Mouse (Mus musculus) hindbrain, embryonic 13.5 days (tissue): ENCODE data around the gene Birc2. TPM values are rescaled to one million over a fixed set of nuclear protein-coding genes. Genes with fewer than 3 reads are reported as not detected.
"Not testable (repeated sequence)": the region's sequence is repeated elsewhere in the genome, so short reads cannot be mapped to it uniquely, and the experiment has no call there.

Experiments
- ATAC-seq: fragments of 200-750 bp; cut with Nextera tagmentation; 2 replicates; pipeline ENCODE4 v1.8.0; 2017; ENCODE audit warnings: moderate TSS enrichment; ENCODE audit not compliant: low FRiP score
- H3K27ac ChIP-seq: fragments of 300-500 bp; sonication (generic); 2 replicates; pipeline ENCODE4 v1.5.1; 2015; ENCODE audit warnings: inconsistent platforms, mild to moderate bottlenecking, moderate library complexity
- H3K27me3 ChIP-seq: fragments of 300-500 bp; sonication (generic); 2 replicates; pipeline ENCODE4 v1.6.1; 2015; ENCODE audit warnings: mild to moderate bottlenecking, inconsistent platforms
- H3K36me3 ChIP-seq: fragments of 300-500 bp; sonication (generic); 2 replicates; pipeline ENCODE4 v1.6.1; 2015; ENCODE audit warnings: mild to moderate bottlenecking, inconsistent platforms
- H3K4me1 ChIP-seq: fragments of 300-500 bp; sonication (generic); replicated peaks from 2 replicates; pipeline ENCODE4 v1.6.1; 2015; ENCODE audit warnings: inconsistent platforms
- H3K4me2 ChIP-seq: fragments of 300-500 bp; sonication (generic); 2 replicates; pipeline ENCODE4 v1.6.1; 2015; ENCODE audit warnings: inconsistent platforms, mild to moderate bottlenecking, moderate library complexity
- H3K4me3 ChIP-seq: fragments of 300-500 bp; sonication (generic); 2 replicates; pipeline ENCODE4 v1.5.1; 2015; ENCODE audit warnings: mild to moderate bottlenecking, inconsistent platforms
- H3K9ac ChIP-seq: fragments of 300-500 bp; sonication (generic); 2 replicates; pipeline ENCODE4 v1.6.1; 2015; ENCODE audit warnings: mild to moderate bottlenecking, inconsistent platforms
- H3K9me3 ChIP-seq: fragments of 300-500 bp; sonication (generic); 2 replicates; pipeline ENCODE4 v1.6.1; 2016; ENCODE audit warnings: inconsistent platforms
- whole genome bisulfite sequencing: fragments of 180-500 bp; shearing (Covaris S2); methylation state at CpG from one replicate; pipeline ENCODE4 v1.1.7; 2015; 5-methylcytosine and 5-hydroxymethylcytosine counted together
- polyA plus RNA-seq: library from polyadenylated mRNA; unstranded; fragments of >200 nt; fragmentation: Nextera tagmentation; extraction: Ambion mirVana; gene quantifications from 2 replicates; pipeline ENCODE4 v1.2.1, GENCODE M21; 2015

Gene Birc2
- polyA plus RNA-seq, 1 experiment from 2014 or later, result 47.2 TPM

DNA sequence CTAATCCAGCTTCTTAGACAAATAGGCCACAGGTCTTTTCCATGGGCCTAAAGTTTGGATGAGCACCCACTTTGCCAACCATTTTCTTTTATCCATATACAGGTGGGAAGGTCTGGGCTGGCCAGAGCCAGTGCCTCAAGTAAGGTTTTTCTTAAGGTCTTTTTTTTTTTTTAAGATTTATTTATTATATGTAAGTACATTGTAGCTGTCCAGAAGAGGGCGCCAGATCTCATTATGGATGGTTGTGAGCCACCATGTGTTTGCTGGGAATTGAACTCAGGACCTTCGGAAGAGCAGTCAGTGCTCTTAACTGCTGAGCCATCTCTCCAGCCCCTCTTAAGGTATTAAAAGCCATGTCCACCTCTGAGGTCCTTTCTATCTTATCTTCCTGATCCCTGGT, 30.1 kb upstream of the Birc2 start:
- H3K27ac ChIP-seq, H3K4me1 ChIP-seq, H3K9ac ChIP-seq, H3K4me2 ChIP-seq, H3K36me3 ChIP-seq, H3K9me3 ChIP-seq, H3K4me3 ChIP-seq, H3K27me3 ChIP-seq, ATAC-seq: not testable (repeated sequence)
- 88% methylated on average over 2 of the region's 2 CpGs for WGBS

DNA sequence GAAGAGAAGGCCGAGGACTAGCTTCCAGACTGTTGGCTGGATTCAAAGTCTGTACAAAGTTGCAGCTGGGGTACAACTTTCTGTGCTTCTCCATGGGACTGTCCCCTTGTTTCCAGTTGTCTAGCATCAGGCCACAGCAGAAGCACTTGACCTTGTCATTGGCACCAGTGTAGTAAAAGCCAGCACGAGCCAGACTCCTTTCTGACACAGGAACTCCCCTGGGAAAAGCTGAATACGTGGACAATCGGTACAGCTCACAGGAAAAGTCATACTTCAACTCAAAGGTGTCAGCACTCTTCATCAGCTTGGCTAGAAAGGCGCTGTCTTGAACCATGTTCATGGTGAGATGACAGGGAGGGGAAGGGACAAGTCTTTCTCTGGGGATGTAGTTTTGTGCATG, 24.1 kb upstream of the Birc2 start:
- Histone ChIP-seq H3K9me3 (no peaks in the 10 kb centered on the region), H3K4me2 (no peak overlapping the region), H3K27me3 (no peaks in the 10 kb centered on the region), H3K27ac (no peak overlapping the region), H3K36me3 (no peaks in the 10 kb centered on the region), H3K9ac (no peak overlapping the region), H3K4me3 (no peak overlapping the region), H3K4me1 (no peaks in the 10 kb centered on the region)
- WGBS, result 84% methylated on average over 5 of the region's 5 CpGs
- ATAC-seq, result no peak

DNA sequence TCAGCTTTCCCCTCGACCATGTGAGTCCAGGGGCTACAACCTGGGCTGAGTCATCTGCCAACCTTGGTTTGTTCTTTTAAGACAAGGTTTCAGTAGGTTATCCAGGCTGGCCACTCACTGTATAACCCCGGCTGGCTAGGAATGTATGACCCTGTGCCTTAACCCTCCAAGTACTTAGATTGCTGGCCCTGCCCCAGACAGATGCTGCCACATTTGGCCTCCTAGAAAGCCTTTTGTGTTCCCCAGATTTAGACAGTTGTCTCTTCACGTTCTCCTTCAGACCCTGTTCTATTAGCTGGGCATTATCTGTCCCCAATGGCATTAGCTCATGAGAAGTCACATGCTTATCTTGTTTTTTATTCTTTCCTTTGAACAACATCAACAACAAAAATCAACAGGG, 19.0 kb upstream of the Birc2 start:
- Histone ChIP-seq H3K9ac (no peak overlapping the region), H3K27ac (no peak overlapping the region), H3K4me1 (no peaks in the 10 kb centered on the region), H3K4me2 (no peak overlapping the region), H3K4me3 (no peak overlapping the region), H3K27me3 (no peaks in the 10 kb centered on the region), H3K9me3 (no peaks in the 10 kb centered on the region), H3K36me3 (no peaks in the 10 kb centered on the region)
- ATAC-seq, result no peak
- WGBS, result 69% methylated on average over 3 of the region's 3 CpGs

DNA sequence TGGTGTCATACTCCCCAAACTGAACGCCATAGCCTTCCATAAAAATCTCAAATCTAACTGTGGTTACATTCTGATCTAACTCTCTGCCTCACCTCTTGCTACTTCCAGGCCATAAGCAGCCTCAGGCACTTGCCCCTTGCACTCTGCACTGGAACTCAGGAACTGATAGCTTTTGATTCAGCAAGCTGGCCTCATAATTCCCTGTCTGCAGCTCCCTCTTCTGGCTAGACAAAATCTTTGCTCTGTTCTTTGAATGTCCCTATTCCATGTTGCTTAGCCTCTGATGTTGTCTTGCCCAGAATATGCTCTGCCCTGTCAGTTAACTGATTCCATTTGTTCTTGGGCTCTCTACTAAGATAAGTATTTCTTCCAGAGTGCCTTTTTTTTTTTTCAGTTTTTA, 18.5 kb upstream of the Birc2 start:
- H3K4me1 ChIP-seq, result no peaks in the 10 kb centered on the region
- no peaks in the 10 kb centered on the region for H3K27me3 ChIP-seq
- H3K4me3 ChIP-seq, result no peak overlapping the region
- no peak overlapping the region for H3K4me2 ChIP-seq
- no peaks in the 10 kb centered on the region for H3K36me3 ChIP-seq
- no peaks in the 10 kb centered on the region for H3K9me3 ChIP-seq
- WGBS, result 64% methylated on average over 1 of the region's 1 CpGs
- H3K9ac ChIP-seq, result no peak overlapping the region; the same call in 1 of the 2 replicates
- no peak overlapping the region for H3K27ac ChIP-seq
- no peak for ATAC-seq

DNA sequence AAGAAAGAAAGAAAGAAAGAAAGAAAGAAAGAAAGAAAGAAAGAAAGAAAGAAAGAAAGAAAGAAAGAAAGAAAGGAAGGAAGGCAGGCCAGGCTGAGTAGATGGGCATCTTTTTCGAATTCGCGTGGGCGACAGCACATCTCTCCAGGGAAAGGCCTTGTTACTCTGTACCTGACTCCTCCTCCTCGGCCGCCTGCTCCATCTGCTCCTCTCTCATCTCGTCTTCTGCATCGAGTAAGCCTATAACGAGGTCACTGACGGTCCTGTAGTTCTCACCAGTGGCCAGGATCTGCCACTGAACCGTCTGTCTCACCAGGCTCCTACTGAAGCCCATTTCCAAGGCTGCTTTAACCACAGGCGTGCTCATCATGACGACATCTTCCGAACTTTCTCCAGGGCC, 17.3 kb upstream of the Birc2 start:
- H3K36me3 ChIP-seq, H3K4me2 ChIP-seq, H3K4me3 ChIP-seq, H3K27ac ChIP-seq, H3K27me3 ChIP-seq, H3K4me1 ChIP-seq, ATAC-seq, H3K9me3 ChIP-seq, H3K9ac ChIP-seq: not testable (repeated sequence)
- WGBS, result 75% methylated on average over 14 of the region's 14 CpGs

DNA sequence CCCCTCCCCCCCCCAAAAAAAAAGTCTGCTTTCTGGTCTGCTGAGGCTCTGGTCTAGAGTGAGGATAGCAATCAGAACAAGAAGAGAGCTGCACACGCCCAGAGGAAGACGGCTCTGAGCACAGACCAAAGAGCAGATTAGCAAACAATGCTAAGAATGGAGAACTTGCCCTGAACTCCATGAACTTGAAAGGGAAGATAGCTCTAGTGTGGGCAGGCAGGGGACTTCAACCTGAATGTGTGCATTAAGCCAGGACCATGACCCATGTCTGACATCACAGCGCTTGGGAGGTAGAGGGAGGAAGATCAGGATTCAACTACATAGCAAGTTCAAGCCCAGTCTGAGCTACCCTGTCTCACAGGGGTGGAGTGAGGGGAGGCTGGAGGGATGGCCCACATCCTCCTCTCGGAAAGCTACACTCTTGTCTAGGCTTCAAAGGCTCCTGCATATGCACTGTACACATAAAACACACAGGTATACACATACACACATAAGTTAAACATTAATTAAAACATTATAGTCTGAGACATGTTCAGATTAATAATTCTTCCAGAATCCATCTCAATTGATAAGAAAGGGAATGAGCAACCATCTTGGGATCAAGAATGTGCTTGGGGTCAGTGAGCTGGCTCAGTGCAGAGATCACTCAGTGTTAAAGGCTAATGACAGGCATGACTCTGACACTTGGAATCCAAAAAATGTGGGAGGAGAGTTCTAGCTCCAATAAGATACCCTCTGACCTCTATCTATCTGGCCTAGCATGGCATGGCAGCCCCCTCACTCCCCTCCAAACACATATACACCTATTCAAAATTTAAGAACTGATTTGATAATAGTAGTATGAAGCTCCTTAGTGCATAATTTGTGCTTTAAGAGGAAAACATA, 15.7 kb upstream of the Birc2 start:
- H3K27ac ChIP-seq, result no peak overlapping the region
- H3K4me2 ChIP-seq, result no peak overlapping the region
- no peak overlapping the region for H3K4me3 ChIP-seq
- H3K9me3 ChIP-seq, result no peaks in the 10 kb centered on the region
- no peaks in the 10 kb centered on the region for H3K4me1 ChIP-seq
- H3K9ac ChIP-seq, result no peak overlapping the region
- H3K36me3 ChIP-seq, result no peaks in the 10 kb centered on the region
- 82% methylated on average over 4 of the region's 4 CpGs for whole genome bisulfite sequencing
- no peaks in the 10 kb centered on the region for H3K27me3 ChIP-seq
- 0 out of 2 replicates have a peak, but pooled peaks have one; percentile 5 for ATAC-seq

DNA sequence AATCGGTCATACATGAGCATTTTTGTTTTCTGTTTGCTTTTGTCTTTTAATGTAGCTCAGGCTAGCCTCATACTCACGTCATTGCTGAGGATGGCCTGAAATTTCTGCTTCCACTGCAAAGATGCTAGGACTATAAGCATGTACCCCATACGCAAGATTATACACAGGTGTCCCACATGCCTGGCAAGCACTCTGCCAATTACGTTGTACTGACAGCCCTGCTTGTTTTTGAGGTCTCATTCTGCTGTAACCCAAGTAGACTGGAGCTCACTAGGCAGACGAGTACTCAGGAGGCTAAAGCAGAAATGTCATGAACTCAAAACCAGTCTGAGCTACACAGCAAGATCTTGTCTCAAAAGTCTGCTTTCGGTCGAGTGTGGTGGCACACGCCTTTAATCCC, 15.0 kb upstream of the Birc2 start:
- Histone ChIP-seq H3K4me1 (no peaks in the 10 kb centered on the region), H3K4me3 (no peak overlapping the region), H3K4me2 (no peak overlapping the region), H3K9me3 (no peaks in the 10 kb centered on the region), H3K36me3 (no peaks in the 10 kb centered on the region), H3K27ac (no peak overlapping the region), H3K27me3 (no peaks in the 10 kb centered on the region), H3K9ac (no peak overlapping the region)
- 89% methylated on average over 8 of the region's 8 CpGs for WGBS
- ATAC-seq, result no peak

DNA sequence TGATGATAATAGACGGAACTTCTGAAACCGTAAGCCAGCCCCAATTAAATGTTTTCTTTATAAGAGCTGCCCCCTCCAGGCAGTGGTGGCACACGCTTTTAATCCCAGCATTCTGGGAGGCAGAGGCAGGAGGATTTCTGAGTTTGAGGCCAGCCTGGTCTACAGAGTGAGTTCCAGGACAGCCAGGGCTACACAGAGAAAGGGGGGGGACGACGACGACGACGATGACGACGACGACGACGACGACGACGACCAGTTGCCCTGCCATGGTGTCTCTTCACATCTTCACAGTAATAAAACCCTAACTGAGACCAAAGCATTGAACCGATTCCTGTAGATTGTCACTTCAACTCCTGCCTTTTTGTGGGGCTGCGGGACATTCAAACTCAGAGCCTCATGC, 11.3 kb upstream of the Birc2 start:
- Histone ChIP-seq H3K4me3 (no peak overlapping the region), H3K9me3 (no peaks in the 10 kb centered on the region), H3K27ac (no peak overlapping the region), H3K36me3 (no peaks in the 10 kb centered on the region), H3K4me2 (no peak overlapping the region), H3K27me3 (no peaks in the 10 kb centered on the region), H3K4me1 (no peaks in the 10 kb centered on the region), H3K9ac (no peak overlapping the region)
- 91% methylated on average over 16 of the region's 18 CpGs for WGBS
- no peak for ATAC-seq

DNA sequence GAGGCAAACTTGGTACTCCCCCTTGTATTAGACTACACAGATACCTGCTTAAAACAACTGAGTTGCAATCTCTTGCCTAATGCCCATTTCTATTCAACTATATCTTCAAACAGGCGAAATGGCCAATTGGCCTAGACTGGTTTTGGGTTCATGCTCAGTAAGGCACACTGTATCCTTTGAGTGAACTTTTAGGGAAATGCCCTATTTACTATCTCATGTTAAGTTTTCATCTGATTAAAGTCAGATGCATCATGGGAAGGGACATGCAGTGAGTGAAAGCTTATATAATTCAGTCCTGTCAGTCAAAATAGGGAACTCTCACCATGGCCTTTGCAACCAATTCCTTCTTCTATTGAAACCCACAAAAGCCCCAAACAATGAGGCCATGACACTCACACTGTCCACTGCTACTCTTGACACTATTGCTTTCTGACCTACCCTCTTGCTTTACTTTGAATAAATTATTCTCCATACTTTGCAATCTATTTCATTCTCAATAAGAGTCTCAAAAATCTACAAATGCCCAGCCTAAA, 9.9 kb upstream of the Birc2 start:
- Histone ChIP-seq H3K9ac (no peak overlapping the region), H3K4me3 (no peak overlapping the region), H3K4me1 (no peaks in the 10 kb centered on the region), H3K4me2 (no peak overlapping the region), H3K36me3 (no peaks in the 10 kb centered on the region), H3K9me3 (no peaks in the 10 kb centered on the region), H3K27ac (no peak overlapping the region), H3K27me3 (no peaks in the 10 kb centered on the region)
- no peak for ATAC-seq
- 90% methylated on average over 1 of the region's 1 CpGs for WGBS

DNA sequence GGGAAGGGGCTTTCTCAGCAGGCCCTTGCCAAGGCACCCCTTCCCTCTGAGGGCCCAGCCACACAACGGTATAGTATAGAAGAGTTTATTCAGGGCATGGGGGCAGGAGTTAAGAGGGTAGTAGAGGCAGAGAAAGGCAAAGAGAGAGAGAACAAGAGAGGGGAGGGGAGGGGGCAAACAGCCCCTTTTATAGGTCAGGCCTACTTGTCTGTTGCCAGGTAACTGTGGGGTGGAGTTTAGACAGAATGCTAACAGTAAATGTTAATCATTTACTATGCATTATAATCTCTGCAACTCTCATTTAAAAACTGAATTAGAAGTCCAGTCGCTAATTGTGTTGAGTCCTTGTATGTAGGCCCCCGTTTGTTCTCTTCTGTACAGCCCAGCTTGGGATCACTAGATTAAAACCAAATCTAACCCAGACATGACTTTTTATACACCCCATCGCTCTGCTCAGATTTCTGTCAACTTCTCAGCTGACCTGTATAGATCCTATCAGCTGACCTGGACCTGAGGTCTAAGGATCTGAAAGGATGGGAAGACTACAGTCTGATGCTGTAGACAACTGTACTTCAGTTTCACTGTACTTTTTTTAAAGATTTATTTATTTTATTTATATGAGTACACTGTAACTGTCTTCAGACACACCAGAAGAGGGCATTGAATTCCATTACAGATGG, 8.5 kb upstream of the Birc2 start:
- 51% methylated on average over 4 of the region's 4 CpGs for WGBS
- Histone ChIP-seq H3K4me3 (no peak overlapping the region), H3K36me3 (no peaks in the 10 kb centered on the region), H3K27ac (no peak overlapping the region), H3K27me3 (no peaks in the 10 kb centered on the region), H3K9ac (no peak overlapping the region), H3K9me3 (no peaks in the 10 kb centered on the region), H3K4me1 (no peaks in the 10 kb centered on the region), H3K4me2 (no peak overlapping the region)
- no peak for ATAC-seq

DNA sequence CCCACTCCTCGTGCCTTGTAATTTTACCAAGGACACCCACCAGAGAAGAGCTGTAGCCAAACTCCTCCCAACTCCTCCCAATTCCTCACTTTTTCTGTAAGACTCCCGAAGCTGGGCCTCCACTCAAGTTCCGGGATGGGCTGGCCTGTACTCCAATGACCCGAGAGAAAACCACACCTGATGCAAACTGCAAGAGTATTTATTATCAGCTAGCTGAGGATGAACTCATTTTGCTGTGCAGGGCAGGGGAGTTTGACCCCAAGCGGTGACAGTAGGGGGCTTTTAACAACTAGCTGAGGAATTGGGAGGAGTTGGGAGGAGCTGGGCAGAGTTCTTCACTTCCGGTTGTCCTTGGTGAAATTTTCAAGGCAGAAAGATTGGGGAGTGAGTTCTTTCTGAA, 4.4 kb upstream of the Birc2 start:
- Histone ChIP-seq H3K9ac (no peak overlapping the region), H3K27me3 (no peaks in the 10 kb centered on the region), H3K27ac (no peak overlapping the region), H3K4me3 (no peak overlapping the region), H3K4me1 (0 out of 2 replicates have a peak, but pooled peaks cover 5% of the 10 kb centered on the region), H3K4me2 (no peak overlapping the region), H3K9me3 (no peaks in the 10 kb centered on the region), H3K36me3 (no peaks in the 10 kb centered on the region)
- ATAC-seq, result no peak
- 71% methylated on average over 6 of the region's 6 CpGs for WGBS

DNA sequence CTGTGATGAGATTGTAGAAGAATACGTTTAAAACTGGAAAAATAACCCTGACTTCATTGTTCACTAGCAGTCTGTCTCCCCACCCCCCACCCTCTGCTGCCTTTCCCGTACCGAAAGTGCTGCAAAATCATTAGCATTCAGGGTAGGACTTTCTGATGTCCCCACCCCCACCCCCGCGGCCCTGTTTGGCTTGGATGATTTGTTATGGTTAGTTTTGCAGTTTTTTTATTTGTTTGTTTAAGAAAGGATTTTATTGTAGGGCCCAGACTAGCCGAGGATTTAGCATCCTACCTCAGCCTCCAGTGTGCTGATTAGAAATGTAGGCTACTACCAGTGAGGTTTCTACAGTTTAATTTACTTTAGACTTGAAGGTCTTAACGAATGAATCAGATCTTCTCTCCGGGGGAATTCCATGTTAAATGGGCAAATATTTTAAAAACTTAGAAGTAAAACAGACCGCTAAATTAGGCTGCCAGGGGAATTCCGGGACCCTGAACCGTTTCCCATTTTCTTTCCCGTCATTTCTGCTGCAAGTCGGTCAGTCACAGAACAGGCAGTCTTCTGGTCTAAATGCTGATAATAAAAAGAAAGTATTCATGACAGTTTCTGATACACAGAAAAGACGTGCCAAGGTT, 1.1 kb upstream of the Birc2 start:
- Histone ChIP-seq H3K4me3 (peak overlapping the region; percentile 71), H3K4me1 (peaks cover 29% of the 10 kb centered on the region), H3K27me3 (no peaks in the 10 kb centered on the region), H3K36me3 (peaks cover 11% of the 10 kb centered on the region), H3K9ac (peak overlapping the region; percentile 91), H3K4me2 (peak overlapping the region; percentile 66), H3K9me3 (no peaks in the 10 kb centered on the region), H3K27ac (peak overlapping the region; percentile 98)
- WGBS, result 15% methylated on average over 14 of the region's 14 CpGs
- ATAC-seq, result peak; percentile 8; the same call in 1 of the 2 replicates
